Mouse (Mus musculus) granulocyte monocyte progenitor cell, adult 5-6 weeks (primary cell): ENCODE measurements at regions not wholly inside any gene's neighbourhood (a gene's known extent, or its start where the extent isn't known, plus 50 kb on each side); places are given as distances from the start of the nearest gene placed in this dataset.
A peak's percentile ranks its signal among the peaks of the same experiment; 100 is the strongest.

ENCODE experiments used
- ATAC-seq: replicated peaks from 2 replicates; pipeline ENCODE4 v1.8.0; 2016; ENCODE audit warnings: mild to moderate bottlenecking, moderate TSS enrichment, inconsistent platforms; ENCODE audit not compliant: poor library complexity, severe bottlenecking

- ATAC-seq = no peak
These were observed 54.7 kb downstream of the Hes1 start for GRCm38 (mm10) chr16:30118876-30119275.

GRCm38 (mm10) chr16:30120330-30121265 is 56.4 kb downstream of the Hes1 start:
- ATAC-seq = no peak

GRCm38 (mm10) chr16:30121596-30121995 is 57.4 kb downstream of the Hes1 start:
- no peak for ATAC-seq

- no peak for ATAC-seq
These were observed 58.3 kb downstream of the Hes1 start for GRCm38 (mm10) chr16:30122211-30123070.

- ATAC-seq = no peak
These were observed 62.8 kb downstream of the Hes1 start for GRCm38 (mm10) chr16:30127015-30127414.

GRCm38 (mm10) chr16:30128787-30129186 is 64.6 kb downstream of the Hes1 start:
- ATAC-seq = peak; percentile 50

- no peak for ATAC-seq
These were observed 65.3 kb downstream of the Hes1 start for GRCm38 (mm10) chr16:30129218-30130112.

- no peak for ATAC-seq
These were observed 65.9 kb downstream of the Hes1 start for GRCm38 (mm10) chr16:30130113-30130471.

GRCm38 (mm10) chr16:30132086-30132485 is 67.9 kb downstream of the Hes1 start:
- ATAC-seq = no peak

GRCm38 (mm10) chr16:30134642-30135165 is 70.5 kb downstream of the Hes1 start:
- no peak for ATAC-seq

- no peak for ATAC-seq
These were observed 72.7 kb downstream of the Hes1 start for GRCm38 (mm10) chr16:30136849-30137248.

- no peak for ATAC-seq
These were observed 73.6 kb downstream of the Hes1 start for GRCm38 (mm10) chr16:30137812-30138211.

- no peak for ATAC-seq
These were observed 80.8 kb downstream of the Hes1 start for GRCm38 (mm10) chr16:30144818-30145464.

GRCm38 (mm10) chr16:30145465-30146207 is 81.5 kb downstream of the Hes1 start:
- peak; percentile 50 for ATAC-seq

- ATAC-seq = no peak
These were observed 82.0 kb downstream of the Hes1 start for GRCm38 (mm10) chr16:30146208-30146525.

GRCm38 (mm10) chr16:30147296-30147695 is 83.1 kb downstream of the Hes1 start:
- ATAC-seq = no peak

GRCm38 (mm10) chr16:30151104-30151503 is 86.9 kb downstream of the Hes1 start:
- ATAC-seq = no peak

- ATAC-seq = peak; percentile 97
These were observed 90.9 kb downstream of the Hes1 start for GRCm38 (mm10) chr16:30155070-30155469.
